Mouse (Mus musculus): ENCODE measurements around the gene Ccdc160.

DNA sequence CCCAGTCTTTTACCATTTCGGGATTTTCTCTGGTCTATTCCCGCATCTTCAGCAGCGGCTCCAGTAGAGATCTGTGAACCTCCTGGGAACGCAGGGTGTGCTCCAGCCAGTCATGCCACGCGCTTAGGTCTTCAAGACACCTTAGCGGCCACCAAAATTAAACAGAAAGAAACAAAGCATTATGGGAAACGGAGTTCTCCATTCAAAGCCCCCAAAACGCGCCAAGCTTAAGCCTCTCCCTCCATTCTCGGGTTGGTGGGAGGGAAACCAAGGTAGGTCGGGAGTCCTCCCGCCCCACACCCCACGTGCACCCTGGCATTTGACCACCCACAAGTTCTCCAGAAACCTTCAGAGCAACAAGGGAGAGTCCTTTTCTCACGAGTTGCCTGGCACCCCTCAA, 47.2 kb upstream of the Ccdc160 start:
- TF ChIP-seq TAL1 (IDR thresholded peaks at IDR 0.05; ENCODE audit: low read length) (no peak), GATA1 (IDR thresholded peaks at IDR 0.05; ENCODE audit: low read length) (no peak)

Measured in erythroblast, embryonic 14.5 days (primary cell).